Mouse (Mus musculus) fibroblast of lung, adult 2 months (primary cell): ENCODE measurements around the gene Glrp1.

ENCODE experiments used
- DNase-seq: peaks from one replicate; pipeline ENCODE4 v3.0.0-alpha.2; 2011; ENCODE audit warnings: low read depth

The Glrp1 gene

DNA sequence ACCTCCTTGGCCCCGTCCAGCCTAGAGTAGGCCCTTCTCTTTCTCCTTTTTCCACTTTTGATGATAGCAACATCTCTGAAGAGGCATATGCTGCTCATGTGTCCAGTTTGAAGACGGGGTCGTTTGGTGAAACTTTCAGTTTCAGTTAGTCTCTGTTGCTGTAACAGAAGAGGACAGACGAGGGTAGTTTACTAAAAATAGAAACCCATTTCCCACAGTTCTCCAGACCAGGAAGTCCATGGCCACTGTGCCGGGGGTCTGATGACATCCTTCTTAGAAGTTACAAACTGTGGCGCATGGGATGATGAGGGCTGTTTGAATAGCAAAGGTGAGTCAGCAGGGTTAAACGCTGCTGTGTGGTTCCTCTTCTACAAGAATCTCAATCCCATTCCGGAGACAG, at the start of gene Glrp1:
Glrp1 (minus strand) TSS at position 278 of the 400 bp plus-strand sequence.
- no peak for DNase-seq

DNA sequence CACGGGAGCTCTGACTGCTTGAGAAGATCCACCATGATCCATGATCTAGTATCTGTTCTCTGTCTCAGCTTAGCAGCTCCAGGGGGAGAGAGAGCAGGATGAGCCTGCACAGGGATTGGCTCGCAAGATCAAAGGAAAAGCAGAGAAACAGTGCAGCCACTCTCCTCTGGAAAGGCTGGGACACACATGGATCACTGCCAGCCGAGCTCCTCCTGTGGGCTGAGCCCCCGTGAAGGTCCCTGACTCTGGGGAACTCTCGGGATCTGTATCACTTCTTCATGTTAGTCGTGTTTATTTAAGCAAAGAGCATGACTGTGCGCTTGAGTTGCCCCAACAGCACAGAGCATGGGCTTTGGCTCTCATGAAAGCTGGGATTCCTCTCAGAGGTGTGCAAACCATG, 49.4 kb upstream of the Glrp1 start:
- no peak for DNase-seq

DNA sequence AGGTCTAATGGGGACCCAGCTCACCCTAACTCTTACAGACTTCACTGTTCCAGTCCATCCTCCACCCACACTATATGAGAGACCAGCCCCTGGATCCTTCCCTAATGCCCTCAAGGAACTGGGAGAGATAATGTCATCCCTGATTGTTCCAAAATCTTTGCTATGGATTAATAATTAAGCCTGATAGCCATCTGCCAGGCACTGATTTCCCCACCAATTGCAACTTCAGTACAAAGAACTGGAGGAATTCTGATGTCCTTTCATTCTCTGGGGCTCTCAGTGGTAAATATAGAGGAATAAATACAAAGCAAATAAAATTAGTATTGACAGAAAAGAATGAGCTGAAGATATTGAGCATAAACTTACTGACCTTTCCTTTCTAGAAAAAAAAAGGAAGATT, 48.9 kb upstream of the Glrp1 start:
- DNase-seq: no peak

DNA sequence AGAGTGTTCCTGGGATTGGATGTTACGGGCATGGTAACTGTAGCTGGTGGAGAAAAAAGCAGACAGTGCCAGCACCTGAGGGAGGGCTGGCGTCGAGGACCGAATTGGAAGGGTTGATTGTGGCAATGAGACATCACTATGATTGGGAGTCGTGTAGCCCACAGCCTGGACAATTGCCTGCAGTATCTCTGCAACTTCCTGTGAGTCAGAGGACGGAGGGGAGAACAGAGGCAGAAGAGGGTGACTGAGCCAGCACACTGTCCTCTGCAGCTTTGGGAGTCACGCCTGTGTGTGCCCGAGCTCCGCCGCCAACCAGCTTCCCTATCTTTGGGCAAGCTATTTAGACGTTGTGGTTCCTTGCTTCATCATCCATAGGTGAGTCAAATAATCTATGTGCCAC, 46.5 kb upstream of the Glrp1 start:
- DNase-seq: no peak

DNA sequence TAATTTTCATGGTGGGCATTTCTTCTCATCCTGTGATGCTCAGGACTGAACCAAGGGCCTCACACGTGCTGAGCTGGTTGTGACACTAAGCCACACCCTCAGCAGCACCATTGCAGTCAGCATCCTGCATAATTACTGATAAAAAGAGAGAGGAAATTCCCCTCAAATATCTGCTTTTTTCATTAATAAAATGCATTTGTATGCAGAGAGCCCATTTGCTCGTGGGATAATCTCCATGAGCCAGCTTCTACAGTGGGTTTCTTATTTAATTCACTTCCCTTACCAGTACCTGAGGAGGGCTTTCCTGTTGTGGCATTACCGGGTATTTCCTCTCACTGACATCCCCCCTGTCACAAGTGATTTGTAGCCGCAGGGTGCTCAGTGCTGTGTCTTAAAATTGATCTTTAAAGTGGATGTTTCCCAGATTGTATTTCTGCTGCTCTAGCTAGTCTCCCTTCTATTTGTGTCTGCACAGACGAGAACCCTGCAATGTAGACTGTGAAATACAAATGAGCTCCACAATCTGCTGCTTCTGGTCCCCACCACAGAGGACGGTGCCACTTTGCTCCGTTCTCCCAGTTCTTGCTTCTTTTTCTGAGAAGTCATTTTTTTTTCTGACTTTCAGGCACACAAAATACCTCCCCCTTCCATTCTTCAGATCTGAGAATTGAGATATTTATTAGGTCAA, 43.8 kb upstream of the Glrp1 start:
- no peak for DNase-seq

DNA sequence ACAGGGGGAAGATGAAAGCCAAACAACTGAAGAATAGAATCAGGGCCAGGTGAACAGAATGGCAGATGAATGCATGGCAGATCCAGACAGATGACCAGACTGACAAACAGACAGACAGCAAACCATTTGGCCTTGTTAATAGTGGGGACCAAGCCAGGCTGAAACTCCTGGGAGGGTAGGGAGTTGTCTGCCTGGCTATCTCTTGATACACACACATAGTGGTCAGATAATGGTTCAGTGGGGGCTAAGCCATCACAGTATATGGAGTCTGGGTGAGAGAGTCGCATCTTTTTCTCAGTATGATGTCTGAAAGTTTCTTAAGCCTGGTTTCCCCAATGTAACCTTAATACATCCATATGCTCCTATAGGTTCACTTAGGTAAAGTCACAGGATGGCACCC, 39.4 kb upstream of the Glrp1 start:
- DNase-seq: no peak

DNA sequence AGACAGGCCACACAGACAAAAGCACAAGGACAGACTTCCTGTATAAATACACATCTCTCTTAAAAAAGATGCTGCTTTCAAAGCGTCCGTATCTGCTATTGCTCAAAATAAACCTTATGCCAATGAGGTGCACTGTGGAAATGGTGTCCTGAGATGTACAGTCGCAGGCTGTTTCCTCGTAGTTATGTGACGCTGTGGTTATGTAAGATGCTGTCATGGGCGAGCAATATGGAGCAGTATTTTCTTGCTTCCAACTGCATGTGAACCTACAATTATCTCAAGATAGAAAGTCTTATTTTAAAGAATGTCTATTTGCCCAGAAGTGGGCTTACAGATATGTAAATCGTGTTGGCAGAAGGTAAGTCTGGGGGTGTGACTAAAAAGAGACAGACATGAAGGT, 37.3 kb upstream of the Glrp1 start:
- DNase-seq: no peak

DNA sequence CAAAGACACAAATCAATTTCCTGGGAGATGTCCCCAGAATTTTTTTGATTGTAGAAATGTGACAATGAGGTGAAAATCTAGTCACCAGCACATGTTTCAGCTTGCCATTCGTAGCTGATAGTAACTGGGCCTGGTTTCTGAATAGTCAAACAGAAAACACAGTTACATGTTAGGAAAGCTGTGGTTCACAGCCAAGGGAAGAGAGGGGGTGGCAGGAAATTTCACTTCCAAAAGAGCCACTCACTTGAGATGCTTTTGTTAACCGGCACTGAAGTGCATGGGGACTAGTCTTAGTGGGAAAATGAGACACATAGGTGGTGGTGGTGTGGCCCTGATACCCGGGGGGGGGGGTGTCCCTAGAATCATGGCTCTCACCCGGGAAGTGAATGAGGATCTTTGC, 33.7 kb upstream of the Glrp1 start:
- no peak for DNase-seq

DNA sequence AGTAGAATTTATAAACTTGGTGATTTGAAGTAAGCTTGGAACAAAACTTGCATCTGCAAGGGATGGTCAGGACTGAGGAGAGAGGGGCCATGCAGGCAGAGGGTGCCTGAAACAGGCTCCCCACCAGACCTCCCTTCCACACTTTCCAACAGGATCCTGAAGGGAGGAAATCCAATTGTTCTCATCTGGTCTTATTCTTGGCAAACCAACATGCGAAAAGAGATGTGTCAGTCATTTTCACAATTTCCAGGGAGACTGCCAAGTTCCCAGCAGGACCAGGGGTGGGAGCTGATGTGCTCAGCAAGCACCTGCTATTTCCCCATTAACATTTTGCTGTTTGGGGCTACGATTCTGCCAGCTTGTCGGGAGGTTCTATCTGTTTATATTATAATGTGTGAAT, 30.0 kb upstream of the Glrp1 start:
- DNase-seq: no peak

DNA sequence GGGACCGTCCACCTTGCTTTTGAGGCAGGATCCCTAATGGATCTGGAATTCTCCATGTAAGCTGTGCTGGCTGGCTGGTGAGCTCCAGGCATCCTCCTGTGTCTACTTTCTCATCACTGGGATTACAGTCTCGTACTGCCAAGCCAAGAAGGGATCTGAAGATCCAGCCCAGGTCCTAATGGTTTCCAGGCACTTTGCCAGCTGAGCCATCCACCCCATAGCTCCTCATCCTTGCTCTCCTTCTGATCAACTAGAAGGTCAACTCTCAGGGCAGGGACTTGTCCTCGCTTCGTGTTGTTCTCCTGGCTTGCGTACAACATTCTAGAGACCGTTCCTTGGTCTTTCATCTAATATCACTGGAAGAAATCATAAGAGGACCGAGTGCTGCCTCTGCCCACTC, 29.4 kb upstream of the Glrp1 start:
- DNase-seq: no peak

DNA sequence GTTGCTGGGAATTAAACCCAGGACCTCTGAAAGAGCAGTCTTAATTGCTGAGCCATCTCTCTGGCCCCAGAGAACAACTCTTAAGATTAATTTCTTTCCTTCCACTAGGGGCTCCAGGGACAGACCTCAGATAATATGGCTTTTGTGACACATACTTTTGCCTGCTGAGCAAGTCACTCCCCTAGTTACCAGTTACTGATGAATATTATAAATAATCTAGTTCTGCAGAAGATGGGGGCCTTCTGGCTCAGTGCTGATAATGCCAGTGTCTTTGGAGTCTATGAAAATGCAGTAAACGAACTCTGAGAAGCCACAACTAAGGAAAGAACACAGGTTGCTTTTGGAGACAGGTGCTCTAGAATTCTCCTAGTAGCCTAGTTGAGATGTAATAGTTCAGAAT, 26.4 kb upstream of the Glrp1 start:
- no peak for DNase-seq

DNA sequence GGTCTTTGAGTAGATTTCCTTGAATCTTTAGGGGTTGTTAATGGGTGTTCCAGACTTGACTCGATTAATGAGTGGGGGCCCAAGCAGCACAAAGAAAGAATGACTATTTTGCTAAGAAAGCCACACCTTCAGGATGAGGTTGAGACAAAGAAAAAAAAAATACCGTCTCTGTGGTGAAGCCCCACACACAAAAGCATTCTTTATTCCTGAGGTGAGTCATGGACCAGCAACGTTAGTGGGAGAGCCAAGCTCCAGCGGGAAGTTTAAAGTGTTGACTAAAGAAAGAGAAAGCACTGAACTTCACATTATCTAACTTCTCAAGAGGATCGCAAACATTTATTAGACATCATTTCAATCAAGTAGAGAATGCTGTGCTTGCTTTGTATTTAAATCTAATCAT, 24.2 kb upstream of the Glrp1 start:
- peak; percentile 72 for DNase-seq

DNA sequence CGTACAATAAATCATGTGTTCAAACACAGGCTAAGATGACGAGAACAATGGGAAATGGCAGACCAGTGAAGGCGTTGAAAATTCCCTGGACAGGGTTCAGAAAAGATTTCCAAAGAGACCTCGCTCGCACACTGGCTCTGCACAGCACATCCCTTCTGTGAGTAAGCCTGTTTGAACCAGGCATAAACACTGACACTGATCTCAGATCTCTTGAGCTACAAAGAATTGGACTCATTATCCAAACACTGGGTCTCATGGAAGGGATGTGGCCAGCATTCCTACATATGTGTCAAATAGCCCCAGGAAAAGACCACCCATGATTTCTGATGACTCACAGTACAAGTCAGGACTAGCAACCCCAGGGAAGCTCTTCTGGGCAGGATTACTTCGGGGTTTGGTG, 16.3 kb upstream of the Glrp1 start:
- DNase-seq: peak; percentile 83

DNA sequence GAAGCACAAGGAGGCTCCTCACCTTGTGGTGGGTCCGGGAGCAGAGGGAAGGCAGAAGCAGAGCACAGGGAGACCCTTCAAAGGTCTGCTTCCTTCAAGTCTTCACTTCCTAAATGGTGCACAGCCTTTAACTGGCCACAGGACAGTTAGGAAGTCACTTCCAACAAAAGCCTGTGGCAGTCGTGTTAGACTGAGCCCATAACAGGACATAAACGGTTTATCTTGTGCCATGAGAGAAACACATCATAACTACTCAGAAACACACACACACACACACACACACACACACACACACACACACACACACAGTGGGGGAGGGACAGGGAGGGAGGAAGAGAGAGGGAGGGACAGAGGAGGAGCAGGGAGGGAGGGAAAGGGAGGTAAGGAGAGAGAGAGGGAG, 15.8 kb upstream of the Glrp1 start:
- DNase-seq: no peak

DNA sequence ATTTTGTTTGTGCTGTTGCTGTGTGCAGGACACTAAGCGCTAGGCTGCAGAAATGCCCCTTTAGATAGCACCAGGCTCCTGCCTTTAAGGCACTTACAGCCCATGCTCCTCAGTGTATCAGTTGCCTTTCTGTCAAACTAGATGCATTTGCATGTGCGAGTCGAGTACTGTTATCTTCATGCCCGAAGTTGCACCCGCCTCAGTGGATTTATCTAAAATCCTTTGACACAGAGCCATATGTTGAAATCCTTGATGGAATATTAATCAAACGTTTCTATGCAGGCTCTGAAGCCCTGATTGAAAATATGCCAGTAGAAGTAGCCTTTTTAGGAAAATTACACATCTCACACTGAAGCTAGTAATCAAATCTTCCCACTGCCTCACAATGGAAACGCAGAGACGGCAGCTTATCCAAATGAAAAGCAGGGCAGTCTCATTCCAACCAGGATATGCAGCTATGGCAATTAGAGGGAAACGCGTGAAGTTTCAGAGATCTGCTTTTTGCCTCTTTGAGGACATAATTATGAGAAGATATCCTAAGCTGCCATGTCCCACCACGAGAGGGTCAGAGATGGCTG, 11.4 kb upstream of the Glrp1 start:
- DNase-seq: no peak

DNA sequence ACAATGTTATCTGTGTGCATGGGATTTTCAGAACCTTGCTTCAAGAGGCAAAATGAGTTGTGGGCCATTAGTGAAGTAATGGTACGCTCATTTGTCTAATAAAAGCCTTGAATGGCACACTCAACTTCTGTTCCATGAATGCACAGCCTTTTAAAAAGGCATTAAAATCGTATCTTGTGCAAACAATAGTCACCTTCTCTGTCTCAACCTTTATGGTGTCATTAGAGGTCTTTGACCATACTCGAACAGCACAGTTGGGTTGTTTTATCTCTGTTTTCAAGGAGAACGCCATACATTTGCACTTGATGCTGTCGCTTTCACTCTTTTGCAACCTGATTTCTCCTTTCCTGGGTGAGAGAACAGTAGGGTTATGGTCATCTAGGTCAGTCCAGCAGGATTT, 3.7 kb upstream of the Glrp1 start:
- no peak for DNase-seq

DNA sequence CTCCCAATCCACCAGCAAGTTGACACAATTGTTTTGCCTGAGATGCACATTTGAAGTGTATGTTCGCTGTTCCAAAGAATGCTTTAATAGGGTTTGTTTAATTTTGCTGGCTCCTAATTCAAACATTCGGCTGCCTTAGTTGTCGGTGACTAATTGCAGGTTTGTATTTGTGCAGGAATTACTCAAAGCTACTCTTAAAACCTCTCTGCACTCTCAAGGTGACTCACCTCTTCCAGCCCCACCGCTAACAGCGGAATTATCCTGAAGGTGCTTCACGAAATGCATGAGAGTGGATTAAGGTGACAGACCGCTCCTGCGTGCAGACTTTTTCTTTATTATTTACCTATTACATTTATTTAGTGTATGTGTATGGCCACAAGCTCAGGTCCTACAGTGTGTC, 2.0 kb downstream of the Glrp1 start:
- DNase-seq: no peak

DNA sequence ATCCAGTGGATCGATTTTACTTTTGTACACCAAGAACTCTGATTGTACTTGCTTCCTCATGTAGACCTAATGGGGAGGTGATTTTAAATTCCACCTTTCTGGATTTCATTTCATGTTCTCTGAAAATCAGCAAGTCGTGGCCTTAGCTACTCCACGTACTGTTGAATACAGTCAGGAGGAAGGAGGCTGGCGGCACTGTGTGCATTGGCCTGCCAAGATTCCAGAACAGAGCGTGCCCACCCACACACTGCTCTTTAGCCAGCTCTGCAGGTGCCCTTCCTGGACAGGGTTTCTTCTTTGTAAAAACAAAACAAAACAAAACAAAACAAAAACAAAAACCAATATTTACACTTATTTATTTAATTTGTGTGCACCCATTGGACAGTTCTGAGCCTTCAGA, 2.7 kb downstream of the Glrp1 start:
- no peak for DNase-seq

DNA sequence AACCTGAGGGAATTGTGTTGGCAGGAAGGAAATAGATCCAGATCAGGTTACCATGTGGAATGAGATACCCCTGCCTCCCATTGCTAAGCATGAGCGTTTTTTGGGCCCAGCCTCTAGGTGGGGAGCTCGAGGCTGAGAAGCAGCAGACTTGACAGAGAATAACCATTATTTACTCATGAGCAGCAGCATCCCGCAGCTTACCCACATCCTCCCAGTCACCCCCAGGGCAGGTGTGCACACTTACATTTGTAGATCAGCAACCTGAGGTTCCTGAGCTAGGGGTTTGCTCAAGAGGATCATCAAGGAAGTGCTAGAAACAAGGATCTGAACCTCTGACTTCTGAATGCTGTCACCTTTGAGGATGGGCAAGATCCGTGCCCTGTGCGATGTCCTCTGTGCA, 3.5 kb downstream of the Glrp1 start:
- no peak for DNase-seq

DNA sequence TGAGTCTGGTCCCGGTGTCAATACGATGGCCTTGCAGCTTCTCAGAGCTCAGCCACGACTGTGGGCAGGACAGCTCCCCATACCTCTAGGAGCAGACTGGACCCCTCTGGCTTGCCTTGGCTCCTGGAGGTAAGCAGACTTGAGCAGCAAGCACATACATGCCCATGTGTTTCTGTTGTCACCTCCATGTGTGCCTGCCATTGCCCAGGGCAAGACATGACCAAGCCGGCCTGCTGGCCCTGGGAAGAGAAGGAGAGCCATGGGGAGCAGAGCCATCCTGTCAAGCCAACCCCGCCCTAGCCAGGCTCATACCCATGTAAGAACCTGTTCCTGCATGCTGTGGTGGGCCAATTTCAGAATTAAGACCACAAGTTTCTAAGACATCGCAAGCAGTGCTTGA, 4.2 kb downstream of the Glrp1 start:
- no peak for DNase-seq

DNA sequence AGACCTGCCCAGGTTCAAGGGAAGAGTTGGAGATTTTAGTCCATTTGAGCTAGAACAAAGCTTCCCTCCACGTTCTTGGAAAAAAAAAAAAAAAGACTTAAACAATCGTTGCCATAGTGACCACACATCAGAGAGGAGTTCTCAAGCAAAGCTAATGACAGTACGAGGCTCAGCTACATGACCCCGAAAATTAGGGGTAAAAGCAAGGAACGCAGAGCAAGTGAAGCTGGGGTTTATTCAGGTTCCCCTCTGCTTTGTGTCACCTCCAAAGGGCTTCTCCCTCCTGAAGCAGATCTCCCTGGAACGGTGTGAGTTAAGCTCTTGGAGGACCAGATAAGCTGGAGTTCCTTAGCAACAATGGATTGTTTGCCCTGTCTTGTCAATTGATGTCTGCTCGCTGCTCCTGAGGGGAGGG, 5.3 kb downstream of the Glrp1 start:
- no peak for DNase-seq

DNA sequence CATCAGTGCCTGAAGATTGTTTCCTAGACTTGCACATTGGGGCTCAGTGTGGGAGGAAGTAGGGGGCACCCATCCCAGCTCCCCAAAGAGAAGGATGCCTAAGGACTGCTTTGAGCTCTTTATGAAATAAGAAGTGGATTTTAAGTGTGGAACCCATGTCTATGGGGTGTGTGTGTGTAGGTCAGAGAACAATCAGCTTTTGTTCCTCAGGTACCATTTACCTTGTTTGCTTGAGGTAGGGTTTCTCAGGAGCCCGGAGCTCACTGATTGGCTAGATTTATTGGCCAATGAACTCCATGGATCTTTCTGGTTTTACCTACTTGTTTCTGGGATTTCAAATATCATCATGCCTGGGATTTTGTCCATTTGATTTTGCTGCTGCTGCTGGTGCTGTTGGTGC, 7.0 kb downstream of the Glrp1 start:
- DNase-seq: no peak

DNA sequence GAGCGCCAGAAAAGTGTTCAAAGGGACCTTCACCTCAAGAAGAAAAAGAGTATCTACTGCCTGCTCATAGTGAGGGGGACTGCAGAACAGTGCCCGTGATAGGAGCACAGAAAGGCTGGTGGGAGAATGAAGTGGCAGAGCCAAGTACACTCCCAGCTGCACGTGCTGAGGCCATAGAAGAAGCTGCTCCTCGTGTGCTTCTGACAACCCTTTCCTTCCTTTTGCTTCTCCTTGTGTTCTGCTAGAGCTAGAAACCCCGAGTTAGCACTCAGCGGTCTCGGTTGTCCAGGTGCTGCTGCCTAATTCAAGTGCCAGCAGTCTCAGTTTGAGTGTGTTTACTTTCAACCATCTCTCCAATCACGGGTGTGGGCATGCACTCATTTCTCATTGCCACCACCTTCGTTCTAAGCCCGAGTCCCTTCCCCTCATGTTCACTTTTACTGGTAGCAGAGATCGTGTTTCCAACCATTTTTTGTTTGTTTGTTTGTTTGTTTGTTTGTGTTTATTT, 10.6 kb downstream of the Glrp1 start:
- DNase-seq: no peak

DNA sequence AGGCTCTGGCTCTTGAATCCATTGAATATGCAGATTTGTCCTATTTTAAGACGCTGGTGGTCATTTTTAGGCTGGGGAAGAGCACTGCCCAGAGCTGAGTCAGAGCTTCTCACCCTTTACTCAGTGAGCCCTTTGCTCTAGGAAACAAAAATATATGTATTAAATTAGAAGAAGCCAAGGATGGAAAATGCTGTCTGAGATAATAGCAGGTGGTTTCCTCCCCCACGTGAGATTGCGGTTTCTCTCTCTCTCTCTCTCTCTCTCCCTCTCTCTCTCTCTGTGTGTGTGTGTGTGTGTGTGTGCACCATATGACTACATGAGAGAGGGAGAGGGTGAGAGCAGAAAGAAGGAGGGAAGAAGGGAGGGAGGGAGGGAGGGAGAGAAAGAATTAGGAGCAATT, 12.5 kb downstream of the Glrp1 start:
- DNase-seq: no peak
